Mouse (Mus musculus) layer of hippocampus, postnatal 36 days (tissue): Measurements from ENCODE around the gene Hdac4. TPM values are rescaled to one million over a fixed set of nuclear protein-coding genes. Genes with fewer than 3 reads are reported as not detected.
A peak's percentile ranks its signal among the peaks of the same experiment; 100 is the strongest.

Experiments used
- DNase-seq, 2 experiments: peaks; one replicate each; pipeline ENCODE4 v3.0.0; 2022
- total RNA-seq, 2 experiments: library from RNA; stranded (reverse); gene quantifications; 2 replicates each; pipeline ENCODE4 v1.2.3; 2021

The Hdac4 gene
- total RNA-seq, 2 experiments from 2014 or later: 117 to 119 TPM

DNA sequence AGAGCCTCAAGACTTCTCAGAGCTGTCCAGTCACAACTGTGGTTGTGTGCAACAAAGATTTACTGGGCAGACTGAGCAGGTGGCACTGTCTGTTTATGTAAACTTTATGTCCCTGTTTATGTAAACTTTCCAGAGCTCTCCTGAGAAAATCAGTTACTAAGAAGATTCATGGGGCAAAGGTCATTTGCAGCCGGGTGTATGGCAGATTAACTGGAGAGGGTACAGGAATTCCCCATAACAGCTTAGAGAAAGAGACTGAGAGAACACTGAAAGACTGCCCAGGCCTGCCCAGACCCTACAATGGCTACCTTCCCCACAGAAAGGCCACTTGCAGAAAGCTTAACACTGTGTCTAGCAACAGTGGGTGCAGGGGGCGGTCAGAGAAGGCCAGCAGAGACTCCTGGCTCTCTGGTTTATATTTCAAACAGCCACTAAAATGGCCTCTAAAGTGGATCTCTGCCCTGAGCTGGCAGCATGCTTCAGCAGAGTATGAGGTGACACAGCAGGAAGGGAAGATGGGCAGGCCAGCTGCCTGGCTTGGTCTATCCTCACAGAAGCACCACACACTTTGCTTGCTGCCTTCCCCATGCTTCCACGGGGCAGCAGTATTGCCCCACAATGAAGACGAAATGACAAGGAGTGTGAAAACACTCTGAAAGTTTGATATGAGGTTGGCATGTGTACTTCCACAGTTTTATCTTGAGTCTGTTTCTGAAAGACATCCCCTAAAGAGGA is 179.4 kb downstream of the Hdac4 start:
- no peak for DNase-seq

DNA sequence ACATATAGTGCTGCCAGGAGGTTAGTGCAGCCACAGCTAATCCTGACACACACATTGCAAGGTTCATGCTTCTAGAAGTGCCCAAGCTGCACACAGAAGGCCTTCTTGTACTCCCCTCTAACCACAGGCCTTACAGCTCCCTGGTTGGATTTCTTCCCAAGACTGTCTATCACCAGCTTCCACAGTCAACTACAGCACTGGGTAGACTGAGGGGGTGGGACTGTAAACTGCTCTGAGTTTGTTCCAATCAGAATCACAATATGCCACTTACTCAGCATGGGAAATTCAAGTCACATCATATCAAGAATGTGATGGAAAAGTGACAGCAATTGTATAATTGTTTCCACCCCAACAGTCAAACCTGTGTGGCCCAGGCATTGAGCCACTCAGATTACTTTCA is 180.2 kb downstream of the Hdac4 start:
- no peak for DNase-seq

DNA sequence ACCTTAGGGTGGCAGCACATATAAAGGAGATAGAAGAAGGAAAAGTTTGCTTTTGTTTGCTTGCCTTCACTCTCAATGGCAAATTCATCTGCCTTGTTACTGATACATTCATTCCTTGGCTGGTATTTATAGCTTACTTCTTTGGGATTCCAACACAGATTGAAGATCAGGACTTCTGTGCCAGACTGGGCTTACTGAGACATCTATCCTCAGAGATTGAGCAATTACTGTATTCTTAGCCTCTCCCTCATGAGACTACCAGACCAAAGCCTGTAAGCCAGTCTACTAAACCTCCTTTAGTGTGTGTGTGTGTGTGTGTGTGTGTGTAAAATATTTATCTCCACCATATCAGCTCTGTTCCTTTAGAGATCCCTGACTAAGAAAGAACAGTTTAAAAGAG is 181.0 kb downstream of the Hdac4 start:
- no peak for DNase-seq

DNA sequence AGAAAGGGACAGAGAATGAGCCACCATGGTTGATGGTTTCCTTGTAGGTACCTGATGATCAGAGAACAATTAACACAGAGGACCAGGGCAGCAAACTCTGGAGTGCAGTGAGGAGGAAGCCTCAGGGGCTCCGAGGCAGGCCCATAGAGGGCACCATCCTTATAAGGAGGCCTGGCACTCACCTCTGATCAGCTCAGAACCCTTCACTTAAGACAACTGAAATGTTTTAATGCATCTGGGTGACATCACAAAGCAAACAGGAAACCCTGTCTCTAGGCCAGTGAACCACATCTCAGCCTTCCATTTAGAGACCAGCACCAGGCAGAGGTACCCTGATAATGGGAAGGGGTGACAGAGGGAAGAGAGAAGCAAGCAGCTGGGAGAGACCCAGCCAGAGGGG is 188.8 kb downstream of the Hdac4 start:
- DNase-seq: no peak

DNA sequence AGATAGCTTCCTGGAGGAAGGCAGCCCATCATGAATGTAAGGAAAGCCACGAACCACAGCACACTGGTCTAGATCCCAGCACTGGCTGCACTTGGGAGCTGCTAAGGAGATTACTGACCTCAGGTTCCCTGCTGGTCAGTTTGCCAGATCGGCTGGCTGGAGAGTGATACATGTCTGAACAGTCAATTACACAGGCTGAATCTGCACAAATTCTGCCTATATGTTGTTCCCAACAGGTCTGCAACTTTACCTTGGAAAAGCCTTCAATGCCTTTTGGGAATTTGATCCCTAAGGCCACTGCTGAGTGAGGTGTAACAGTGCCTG is 189.9 kb downstream of the Hdac4 start:
- no peak for DNase-seq

DNA sequence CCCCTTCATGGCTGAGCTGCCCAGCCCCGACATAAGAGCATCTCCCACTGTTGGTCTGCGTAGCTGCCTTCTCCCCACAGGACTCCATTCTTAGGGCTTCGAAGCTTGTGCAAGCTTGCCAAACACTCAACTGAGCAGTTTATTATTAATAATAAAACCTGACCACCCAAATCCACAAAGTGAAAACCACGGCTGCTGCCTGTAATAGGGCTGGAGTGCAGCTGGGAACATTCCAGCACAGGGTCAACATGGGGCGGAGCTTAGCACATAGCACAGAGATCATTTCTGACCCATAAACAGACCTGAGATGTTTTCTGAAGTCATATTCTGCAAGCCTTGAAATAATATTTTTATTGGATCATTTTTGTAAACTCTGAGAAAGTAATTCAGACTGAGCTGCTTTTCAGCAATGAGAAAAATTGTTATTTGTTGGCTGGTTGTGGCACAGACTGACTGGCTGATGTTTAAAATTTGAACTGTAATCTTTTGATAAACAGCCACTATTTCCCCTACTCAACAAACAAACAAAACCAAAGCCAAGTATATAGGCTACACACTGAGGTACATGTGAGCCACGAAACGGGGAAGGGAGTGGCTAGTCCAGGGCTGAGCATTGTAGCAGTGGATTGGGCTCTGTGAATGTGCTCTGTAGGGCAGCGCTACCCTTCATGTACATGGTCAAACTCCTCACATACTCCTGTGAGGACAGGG is 190.4 kb downstream of the Hdac4 start:
- no peak for DNase-seq

DNA sequence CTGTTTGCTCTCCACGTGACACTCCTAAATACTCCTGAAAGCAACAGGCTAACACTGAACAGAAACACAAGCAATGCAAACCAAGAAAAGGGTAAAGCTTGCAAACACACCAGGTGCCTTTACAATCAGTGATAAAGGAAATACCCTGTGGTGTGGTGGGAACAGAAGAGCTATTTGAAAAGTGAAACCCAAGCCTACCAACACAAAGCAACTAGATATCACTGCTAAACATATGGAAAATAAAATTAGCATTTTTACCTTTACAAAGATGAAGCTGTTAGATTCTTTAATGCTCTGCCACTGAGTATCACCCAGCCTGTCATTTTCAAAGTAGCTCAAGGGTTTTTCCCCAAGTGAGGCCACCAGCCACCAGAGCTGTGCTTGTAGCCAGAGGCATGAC is 191.4 kb downstream of the Hdac4 start:
- no peak for DNase-seq

DNA sequence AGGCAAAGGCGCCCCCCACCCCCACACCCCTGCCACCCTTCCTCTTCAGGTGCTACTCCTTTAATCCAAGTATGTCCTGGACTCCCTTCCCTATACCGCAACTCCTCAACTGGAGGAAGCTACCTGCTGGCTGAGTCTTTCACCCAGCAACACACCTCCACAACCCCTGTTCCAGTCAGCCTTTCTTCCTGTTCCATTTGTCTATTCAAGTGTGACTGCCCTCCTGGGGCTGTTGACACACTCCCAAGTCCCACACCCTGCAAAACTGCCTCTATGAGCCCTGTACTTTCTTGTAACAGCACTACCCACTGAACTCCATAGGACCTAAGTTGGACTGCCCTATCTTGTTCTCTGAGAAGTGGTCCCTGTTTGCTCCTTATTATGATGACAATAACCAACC is 195.3 kb downstream of the Hdac4 start:
- no peak for DNase-seq

DNA sequence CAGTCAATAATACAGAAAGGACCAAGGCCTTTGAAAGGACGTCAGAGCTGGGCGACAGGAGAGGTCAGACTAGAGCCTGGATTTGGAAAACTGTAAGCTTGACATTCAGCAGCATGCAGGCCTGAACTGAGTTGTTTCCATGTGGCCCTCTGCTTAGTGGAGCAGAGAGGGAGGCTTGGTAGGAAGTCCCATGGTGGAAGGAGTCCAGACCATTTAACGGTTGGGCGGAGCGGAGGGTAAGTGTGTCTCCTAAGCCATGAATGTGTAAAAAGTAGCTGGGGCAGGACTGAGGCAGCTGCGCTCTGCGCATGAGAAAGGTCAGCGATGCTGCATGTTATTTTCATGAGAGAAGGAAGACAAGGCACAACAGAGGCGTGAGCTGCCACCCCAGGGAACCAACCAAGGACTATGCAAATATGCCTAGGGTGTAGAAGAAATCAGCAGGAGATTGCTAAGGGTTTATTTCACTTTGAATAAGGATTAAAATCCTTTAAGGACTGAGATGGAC is 201.8 kb downstream of the Hdac4 start:
- DNase-seq: peak in 1 of 2 experiments; percentile 0

DNA sequence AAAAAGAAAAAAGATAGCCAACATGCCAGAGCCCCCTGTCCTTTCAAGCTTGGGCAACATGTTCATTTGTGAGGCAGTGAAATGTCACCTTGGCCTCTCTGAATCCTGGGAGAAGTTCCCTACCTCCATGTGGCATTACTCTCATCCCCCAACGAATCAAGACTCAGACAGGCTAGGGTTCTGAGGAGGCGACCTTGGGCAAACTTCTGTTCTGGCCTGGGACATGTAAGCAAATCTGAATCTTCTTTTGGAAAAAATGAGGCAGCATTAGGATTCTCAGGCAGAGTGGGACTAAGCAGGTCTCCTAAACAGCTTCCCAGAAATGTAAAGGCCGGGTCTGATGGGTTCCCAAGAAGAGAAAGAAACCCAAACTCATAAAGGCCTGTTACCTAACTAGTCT is 202.8 kb downstream of the Hdac4 start:
- no peak for DNase-seq

DNA sequence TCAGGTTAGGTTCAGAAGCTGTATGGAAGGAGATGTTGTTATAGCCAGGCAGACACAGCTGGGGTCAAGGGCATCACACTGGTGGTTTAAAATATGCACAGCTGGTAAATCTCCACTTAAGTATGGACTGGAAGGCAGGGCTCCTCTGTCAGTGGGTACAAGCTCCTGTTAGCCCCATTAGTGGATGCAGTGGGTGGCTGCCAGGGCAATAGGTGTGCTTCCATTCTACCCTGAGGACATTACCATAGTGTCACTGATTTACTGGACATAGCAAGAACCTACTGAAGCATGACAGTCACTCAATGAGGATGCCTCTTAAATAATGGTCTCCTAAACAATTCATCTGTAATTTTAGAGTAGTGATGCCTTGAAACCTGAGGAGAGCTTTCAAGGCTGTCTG is 203.9 kb downstream of the Hdac4 start:
- no peak for DNase-seq

DNA sequence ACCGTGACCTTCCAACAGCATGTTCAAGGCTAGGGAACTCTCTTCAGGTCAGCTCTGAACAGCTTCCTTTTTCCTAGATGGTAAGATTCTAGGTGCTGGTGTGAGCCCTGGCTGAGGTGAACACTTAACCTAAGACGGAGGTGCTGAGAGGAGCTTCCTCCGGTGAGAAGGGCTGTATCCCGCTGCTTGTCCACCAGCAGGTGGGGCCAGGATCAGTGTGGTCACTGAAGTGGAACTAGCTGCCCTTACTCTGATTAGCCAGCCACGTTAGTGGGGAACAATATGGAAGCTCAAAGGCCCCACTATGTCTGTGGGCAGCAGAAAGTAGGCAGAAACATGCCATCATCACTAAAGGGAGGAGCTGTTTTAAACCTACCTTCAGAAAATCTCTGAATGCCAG is 204.6 kb downstream of the Hdac4 start:
- DNase-seq: no peak

DNA sequence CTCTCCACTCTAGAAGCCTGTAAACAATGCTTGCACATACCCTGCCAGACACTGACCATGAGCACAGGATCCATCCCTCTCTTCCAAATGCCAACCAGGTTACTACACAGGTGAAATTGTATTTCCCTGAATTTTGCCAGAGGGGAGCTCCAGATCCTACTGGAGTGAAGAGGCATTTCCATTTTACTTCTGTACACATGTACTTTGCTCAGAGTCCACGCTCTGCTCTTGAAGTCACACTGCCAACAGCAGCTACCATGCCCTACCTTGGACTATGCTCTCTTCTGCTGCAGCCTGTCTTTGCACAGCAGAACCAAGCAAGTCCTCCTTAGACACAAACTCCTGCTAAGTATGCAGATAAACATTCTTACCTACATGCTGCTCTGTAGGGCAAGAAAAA is 206.6 kb downstream of the Hdac4 start:
- no peak for DNase-seq

DNA sequence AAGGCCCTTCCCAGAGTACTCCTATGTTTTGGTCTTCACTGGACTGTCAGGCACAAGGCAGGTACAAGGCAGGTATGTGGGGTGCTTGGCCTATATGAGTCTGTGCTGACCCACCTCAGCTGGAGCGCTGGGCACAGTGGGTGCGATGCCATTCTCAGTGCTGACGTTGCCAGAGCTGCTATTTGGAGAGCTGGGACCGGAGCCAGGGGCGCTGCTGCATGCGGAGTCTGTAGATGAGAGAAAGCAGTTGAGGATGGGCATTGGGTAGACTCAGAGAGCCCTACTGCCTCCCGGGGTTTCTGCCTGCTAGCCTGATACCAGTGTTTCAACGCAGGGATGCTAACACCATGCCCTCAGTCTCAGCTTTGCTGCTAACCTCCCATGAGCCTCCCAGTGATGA is 208.1 kb downstream of the Hdac4 start:
- peak in 1 of 2 experiments; percentile 21 for DNase-seq

DNA sequence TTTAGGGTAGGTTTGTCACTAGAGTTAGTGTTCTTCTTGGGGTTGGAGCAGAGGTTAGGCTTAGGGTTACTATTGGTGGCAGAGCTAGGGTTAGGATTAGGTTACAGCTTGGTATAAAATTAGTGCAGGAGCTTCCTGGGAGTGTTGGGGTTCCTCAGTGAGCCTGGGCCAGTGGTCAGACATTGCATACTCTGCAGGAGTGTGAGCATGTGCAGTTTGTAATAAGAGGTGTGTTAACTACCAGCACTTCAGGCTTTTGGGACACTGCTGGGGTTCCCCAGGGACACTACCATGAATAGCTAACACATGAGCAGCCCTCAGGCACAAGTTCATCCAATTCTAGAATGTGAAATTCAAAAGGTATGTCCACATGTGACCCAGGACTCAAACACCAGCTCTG is 209.7 kb downstream of the Hdac4 start:
- DNase-seq: no peak

DNA sequence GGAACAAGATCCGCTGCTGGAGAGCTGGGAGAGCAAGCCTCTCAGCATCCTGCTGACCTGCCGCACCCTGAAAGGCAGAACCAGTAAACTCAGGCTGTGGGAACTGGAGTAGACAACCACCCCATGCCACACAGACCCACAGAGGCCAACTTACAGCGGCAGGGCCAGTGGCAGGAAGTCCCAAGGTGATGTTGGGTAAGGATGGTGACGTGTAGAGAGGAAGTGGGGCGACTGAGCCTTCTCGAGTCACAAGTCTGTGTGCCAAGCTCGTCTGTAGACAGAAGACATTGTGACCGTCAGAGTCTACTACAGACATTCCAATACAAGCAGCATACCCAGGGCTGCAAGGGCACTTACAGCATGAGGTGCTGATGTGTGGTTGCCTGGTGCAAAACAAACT is 211.0 kb downstream of the Hdac4 start:
- no peak for DNase-seq

DNA sequence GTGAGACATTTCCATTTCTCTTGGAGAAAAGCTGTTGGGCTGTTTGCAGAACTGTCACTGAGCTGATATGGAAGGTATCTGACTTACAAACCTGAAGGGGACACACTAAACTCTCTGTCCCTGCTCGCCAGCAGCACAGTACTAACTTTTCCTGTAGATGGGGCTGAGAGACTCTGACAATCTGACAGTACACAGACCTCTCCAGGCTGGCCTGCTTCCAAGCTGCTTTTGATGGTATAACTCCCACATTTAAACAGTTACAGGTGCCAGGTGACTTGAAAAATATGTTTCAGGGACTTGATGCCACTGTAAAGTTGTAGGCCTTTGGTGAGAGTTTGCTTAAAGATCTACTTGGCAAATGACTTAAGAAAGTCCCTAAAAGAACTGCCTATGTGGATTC is 214.1 kb downstream of the Hdac4 start:
- DNase-seq: no peak

DNA sequence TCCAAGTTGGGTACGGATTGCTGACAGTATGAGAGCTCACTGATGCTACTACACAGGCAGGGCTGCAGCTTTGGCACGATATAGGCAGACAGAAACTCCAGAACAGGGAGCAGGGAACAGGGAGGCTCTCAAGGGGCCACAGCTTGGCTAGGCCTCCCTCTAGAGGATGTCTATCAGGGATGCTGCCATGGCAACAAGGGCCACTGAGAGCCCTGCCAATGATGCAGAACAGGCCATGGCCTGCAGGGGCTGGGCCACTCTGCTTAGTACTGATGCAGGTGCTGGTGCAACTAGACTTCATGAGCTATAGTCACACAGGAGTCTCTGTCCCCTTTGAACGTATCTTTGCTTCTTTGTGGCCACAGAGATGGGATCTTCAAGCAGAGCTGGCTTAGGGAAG is 217.1 kb downstream of the Hdac4 start:
- DNase-seq: no peak

DNA sequence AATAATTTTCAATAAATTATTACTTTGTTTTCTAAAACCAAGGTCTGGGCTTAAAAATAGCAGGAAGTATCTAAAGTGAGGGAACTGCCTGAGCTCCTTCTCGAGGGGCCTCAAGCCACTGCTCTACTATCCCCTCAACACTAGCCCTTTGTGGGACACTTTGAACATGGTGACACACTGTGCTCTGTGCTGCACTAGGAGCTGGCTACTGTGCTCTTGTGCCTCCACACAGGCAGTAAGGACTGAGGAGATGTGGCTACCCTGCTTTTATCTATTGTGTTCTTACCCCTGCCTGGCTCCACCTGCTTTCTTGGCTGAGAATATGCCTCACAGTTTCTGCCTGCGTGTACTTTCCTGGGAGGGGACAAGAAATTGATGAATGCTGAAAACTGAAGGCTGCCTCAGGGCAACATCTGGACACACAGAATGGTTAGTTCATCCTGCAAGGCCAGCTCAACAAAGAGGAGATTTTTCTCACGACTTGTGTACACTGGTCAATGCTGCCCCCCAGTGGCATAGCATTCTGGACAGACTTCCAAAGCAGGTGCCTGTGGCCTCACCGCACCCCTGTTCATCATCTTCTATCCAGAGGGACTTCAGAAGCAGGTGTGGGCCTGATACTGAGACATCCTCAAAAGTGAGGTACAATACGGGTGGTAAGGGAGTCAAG is 226.7 kb downstream of the Hdac4 start:
- peak; percentile 40 to 58 for DNase-seq

DNA sequence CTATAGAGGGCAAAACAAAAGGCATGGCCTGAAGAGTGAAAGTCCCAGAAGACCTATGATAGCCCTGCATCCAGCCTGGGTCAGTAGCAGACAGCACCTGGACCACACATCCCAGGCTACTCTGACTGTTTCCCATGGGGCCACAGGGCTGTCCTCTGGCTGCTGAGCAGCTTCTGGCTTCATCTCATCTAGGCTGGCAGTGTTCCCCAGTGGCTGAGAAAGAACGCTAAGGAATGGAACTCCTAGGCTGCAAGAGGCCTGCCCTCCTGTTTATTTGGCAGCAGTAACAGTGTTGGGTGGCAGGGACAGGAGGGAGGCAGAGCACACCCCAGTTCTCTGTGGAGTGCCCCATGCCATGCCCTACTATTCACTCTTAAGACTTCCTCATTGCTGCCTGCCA is 228.5 kb downstream of the Hdac4 start:
- peak; percentile 28 to 38 for DNase-seq

DNA sequence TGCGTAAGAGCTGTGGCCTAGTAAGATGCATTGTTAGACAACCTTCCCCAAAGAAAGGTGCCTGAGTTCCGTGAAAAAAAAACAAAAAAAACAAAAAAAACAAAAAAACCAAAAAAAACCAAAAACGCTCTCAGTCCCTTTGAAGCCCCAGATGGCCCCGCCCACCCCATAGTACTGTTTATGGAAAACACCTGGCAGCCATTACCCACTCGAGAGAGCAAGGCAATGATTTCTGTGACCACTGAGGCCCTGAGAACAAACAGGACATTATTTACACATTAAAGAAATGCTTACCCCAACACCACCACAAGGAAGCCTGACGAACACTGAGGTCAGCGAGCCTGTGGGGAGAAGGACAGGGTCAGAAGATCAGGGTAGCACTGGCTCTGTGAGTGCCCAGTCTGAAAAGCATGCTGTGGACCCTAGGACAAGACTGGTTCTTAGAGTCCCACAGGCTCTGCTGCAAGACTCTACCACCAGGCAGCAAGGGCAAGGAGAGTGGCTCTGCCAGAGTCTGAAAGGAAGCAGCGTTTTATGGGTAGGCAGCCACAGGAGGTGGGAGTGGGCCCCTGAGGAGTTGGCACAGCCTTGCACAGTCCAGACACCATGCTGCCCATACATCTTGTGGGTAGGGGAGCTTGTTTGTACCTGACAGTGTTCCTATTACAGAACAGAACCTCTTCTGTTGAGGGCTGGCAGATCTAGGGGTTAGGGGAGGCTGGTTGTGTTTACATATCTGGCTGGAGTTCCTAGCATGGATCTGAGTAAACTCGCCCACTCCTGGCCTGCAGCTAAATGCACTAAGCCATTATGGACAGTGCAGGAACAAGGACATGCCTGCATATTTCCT is 230.8 kb downstream of the Hdac4 start:
- no peak for DNase-seq

DNA sequence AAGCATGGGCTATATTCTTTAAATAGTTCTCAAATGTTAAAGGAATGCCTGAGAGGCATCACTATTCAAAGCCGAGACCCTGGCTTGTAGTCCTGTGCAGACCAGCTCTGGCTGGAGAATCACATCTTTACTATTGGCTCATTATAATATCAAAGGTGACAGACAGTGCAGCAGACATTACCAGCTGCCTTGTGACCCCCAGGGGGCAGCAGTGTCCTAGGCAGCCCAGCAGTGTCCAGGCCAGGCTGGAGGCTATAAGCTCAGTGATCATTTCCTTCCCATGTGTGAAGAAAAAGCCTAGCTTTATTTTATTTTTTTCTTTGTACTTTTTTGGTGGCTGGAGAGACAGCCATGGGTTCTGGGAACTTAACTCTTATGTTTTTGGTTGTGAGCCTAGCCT is 233.2 kb downstream of the Hdac4 start:
- DNase-seq: no peak

DNA sequence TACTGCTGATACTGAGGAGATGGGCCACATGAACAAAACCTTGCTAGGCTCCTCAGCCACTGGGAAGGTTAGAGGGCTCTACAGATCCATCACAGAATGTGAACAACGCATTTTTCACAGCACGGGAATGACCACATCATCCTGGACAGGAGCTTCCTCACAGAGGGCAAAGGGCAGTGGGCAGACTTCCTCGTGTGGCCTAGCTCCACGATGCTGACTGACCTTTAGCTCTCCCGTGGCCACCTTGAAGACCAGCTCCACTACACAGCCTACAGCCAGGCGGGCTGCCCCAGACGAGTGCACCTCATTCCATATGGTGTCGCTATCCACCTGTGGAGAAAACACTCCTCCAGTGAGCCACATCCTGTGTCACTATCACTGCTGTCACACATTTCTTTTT is 234.3 kb downstream of the Hdac4 start:
- DNase-seq: no peak
